Mouse (Mus musculus) neural tube, embryonic 15.5 days (tissue): ENCODE measurements around the gene Hells. TPM values are rescaled to one million over a fixed set of nuclear protein-coding genes. Genes with fewer than 3 reads are reported as not detected.

Experiments
- ATAC-seq: fragments of 200-750 bp; cut with Nextera tagmentation; 2 replicates; pipeline ENCODE4 v1.8.0; 2017; ENCODE audit warnings: mild to moderate bottlenecking, moderate TSS enrichment, moderate library complexity; ENCODE audit not compliant: low FRiP score
- H3K27ac ChIP-seq: fragments of 300-500 bp; sonication (generic); replicated peaks from 2 replicates; pipeline ENCODE4 v1.5.1; 2015; ENCODE audit warnings: mild to moderate bottlenecking, inconsistent platforms
- H3K27me3 ChIP-seq: fragments of 300-500 bp; sonication (generic); replicated peaks from 2 replicates; pipeline ENCODE4 v1.6.1; 2015; ENCODE audit warnings: inconsistent platforms
- H3K36me3 ChIP-seq: fragments of 300-500 bp; sonication (generic); 2 replicates; pipeline ENCODE4 v1.6.1; 2015; ENCODE audit warnings: inconsistent platforms
- H3K4me1 ChIP-seq: fragments of 300-500 bp; sonication (generic); 2 replicates; pipeline ENCODE4 v1.6.1; 2015; ENCODE audit warnings: inconsistent platforms
- H3K4me2 ChIP-seq: fragments of 300-500 bp; sonication (generic); 2 replicates; pipeline ENCODE4 v1.6.1; 2015; ENCODE audit warnings: inconsistent platforms, mild to moderate bottlenecking, moderate library complexity
- H3K4me3 ChIP-seq: fragments of 300-500 bp; sonication (generic); replicated peaks from 2 replicates; pipeline ENCODE4 v1.5.1; 2015; ENCODE audit warnings: mild to moderate bottlenecking, inconsistent platforms
- H3K9ac ChIP-seq: fragments of 300-500 bp; sonication (generic); replicated peaks from 2 replicates; pipeline ENCODE4 v1.6.1; 2015; ENCODE audit warnings: mild to moderate bottlenecking, inconsistent platforms
- H3K9me3 ChIP-seq: fragments of 300-500 bp; sonication (generic); replicated peaks from 2 replicates; pipeline ENCODE4 v1.6.1; 2016; ENCODE audit warnings: inconsistent platforms
- WGBS: fragments of 180-500 bp; shearing (Covaris S2); methylation state at CpG from one replicate; pipeline ENCODE4 v1.1.7; 2015; ENCODE audit warnings: mixed read lengths; 5-methylcytosine and 5-hydroxymethylcytosine counted together
- polyA plus RNA-seq: library from polyadenylated mRNA; unstranded; fragments of >200 nt; fragmentation: Nextera tagmentation; extraction: Ambion mirVana; gene quantifications from 2 replicates; pipeline ENCODE4 v1.2.1, GENCODE M21; 2015

Gene Hells
- 7.7 and 18.7 TPM in 2 replicates for polyA plus RNA-seq

- H3K4me3 ChIP-seq: peak within 1 kb of the TSS; percentile 90
- H3K27me3 ChIP-seq: no peaks in the 10 kb centered on the region
- ATAC-seq: peak; percentile 95
- H3K36me3 ChIP-seq: no peaks in the 10 kb centered on the region
- peak within 1 kb of the TSS; percentile 99 for H3K4me2 ChIP-seq
- peak within 1 kb of the TSS; percentile 77 for H3K9ac ChIP-seq
- peaks cover 7% of the 10 kb centered on the region for H3K4me1 ChIP-seq
- peak within 1 kb of the TSS; percentile 74 for H3K27ac ChIP-seq
- WGBS: under 1% methylated on average over 72 of the region's 76 CpGs
- no peaks in the 10 kb centered on the region for H3K9me3 ChIP-seq
Measured at GRCm38 (mm10) chr19:38930788-38931565, at the start of gene Hells. Gene Hells (plus strand): TSS chr19:38930915.

- peak overlapping the region; percentile 23; the same call in 1 of the 2 replicates for H3K27ac ChIP-seq
- ATAC-seq: peak; percentile 73; the same call in 1 of the 2 replicates
- no peak overlapping the region for H3K9ac ChIP-seq
- WGBS: 61% methylated on average over 12 of the region's 12 CpGs
- H3K27me3 ChIP-seq: no peaks in the 10 kb centered on the region
- no peaks in the 10 kb centered on the region for H3K36me3 ChIP-seq
- no peak overlapping the region for H3K4me3 ChIP-seq
- no peak overlapping the region for H3K4me2 ChIP-seq
- H3K4me1 ChIP-seq: no peaks in the 10 kb centered on the region
- H3K9me3 ChIP-seq: no peaks in the 10 kb centered on the region
Measured at GRCm38 (mm10) chr19:38901146-38902135, 29.3 kb upstream of the Hells start.

- ATAC-seq: no peak
- Histone ChIP-seq H3K4me1 (no peaks in the 10 kb centered on the region), H3K9ac (no peak overlapping the region), H3K27me3 (no peaks in the 10 kb centered on the region), H3K36me3 (no peaks in the 10 kb centered on the region), H3K27ac (no peak overlapping the region), H3K4me3 (no peak overlapping the region), H3K4me2 (no peak overlapping the region), H3K9me3 (no peaks in the 10 kb centered on the region)
- 94% methylated on average over 5 of the region's 5 CpGs for WGBS
Measured at GRCm38 (mm10) chr19:38902501-38902900, 28.2 kb upstream of the Hells start.

GRCm38 (mm10) chr19:38913786-38914185 is 16.9 kb upstream of the Hells start:
- H3K27ac ChIP-seq: no peak overlapping the region
- ATAC-seq: no peak
- H3K4me1 ChIP-seq: no peaks in the 10 kb centered on the region
- H3K9me3 ChIP-seq: no peaks in the 10 kb centered on the region
- H3K27me3 ChIP-seq: no peaks in the 10 kb centered on the region
- H3K4me2 ChIP-seq: no peak overlapping the region
- no peak overlapping the region for H3K9ac ChIP-seq
- WGBS: 94% methylated on average over 9 of the region's 9 CpGs
- no peak overlapping the region for H3K4me3 ChIP-seq
- peaks cover 32% of the 10 kb centered on the region for H3K36me3 ChIP-seq

DNA sequence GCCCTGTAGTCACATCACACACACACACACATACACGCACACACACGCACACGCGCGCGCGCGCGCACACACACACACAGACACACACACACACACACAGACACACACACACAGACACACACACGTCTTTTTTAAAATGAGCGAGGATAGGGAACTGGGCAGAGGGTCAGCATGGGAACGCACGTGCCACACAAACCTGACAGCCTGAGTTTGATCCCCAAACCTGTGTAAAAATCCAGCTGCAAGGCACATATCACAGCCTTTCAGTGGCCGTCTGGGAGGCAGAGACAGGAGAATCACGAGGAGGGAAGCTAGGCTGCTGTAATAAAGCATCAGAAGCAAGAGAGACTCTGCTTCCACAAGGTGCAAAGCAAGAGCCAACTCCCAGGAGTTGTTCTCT is 15.8 kb upstream of the Hells start:
- no peak overlapping the region for H3K27ac ChIP-seq
- H3K9ac ChIP-seq: no peak overlapping the region
- H3K4me2 ChIP-seq: no peak overlapping the region
- ATAC-seq: no peak
- 92% methylated on average over 15 of the region's 15 CpGs for WGBS
- no peaks in the 10 kb centered on the region for H3K9me3 ChIP-seq
- no peaks in the 10 kb centered on the region for H3K4me1 ChIP-seq
- peaks cover 36% of the 10 kb centered on the region for H3K36me3 ChIP-seq
- H3K27me3 ChIP-seq: no peaks in the 10 kb centered on the region
- no peak overlapping the region for H3K4me3 ChIP-seq

- H3K9me3 ChIP-seq: no peaks in the 10 kb centered on the region
- H3K36me3 ChIP-seq: peaks cover 39% of the 10 kb centered on the region
- WGBS: 57% methylated on average over 3 of the region's 3 CpGs
- no peak overlapping the region for H3K27ac ChIP-seq
- H3K4me1 ChIP-seq: no peaks in the 10 kb centered on the region
- H3K27me3 ChIP-seq: no peaks in the 10 kb centered on the region
- no peak for ATAC-seq
- no peak overlapping the region for H3K9ac ChIP-seq
- H3K4me3 ChIP-seq: no peak overlapping the region
- H3K4me2 ChIP-seq: no peak overlapping the region
Measured at GRCm38 (mm10) chr19:38915677-38916076, 15.0 kb upstream of the Hells start.

DNA sequence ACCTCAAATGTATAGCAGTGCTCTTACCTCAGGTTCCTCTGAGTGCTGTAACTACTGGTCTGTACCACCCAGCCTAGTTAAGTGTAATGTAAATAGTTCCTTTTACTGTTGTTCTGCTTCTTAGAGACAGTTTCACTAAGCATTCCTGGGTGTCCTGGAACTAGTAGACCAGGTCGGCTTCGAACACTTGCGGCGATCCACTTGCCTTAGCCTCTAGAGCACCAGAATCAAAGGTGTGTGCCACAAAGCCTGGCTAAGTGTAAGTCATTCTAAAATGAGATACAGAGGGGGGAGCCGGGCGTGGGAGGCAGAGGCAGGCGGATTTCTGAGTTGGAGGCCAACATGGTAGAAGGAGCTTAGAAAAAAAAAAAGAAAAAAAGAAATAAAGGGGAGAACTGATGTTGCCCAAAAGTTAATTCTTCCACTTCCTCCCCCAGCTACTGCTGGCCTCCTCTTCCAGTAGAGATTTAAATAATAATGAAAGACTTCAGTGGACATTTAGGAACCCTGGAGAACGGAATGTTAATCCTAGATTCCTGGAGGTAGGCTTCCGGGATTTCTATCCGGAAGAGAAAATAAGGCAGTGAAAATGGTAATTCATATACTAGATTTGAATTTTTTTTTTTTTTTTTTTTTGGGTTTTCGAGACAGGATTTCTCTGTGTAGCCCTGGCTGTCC is 2.1 kb upstream of the Hells start:
- H3K4me2 ChIP-seq: no peak overlapping the region
- no peaks in the 10 kb centered on the region for H3K27me3 ChIP-seq
- no peaks in the 10 kb centered on the region for H3K36me3 ChIP-seq
- 96% methylated on average over 10 of the region's 11 CpGs for WGBS
- no peak overlapping the region for H3K4me3 ChIP-seq
- ATAC-seq: no peak
- no peak overlapping the region for H3K27ac ChIP-seq
- no peak overlapping the region for H3K9ac ChIP-seq
- H3K9me3 ChIP-seq: no peaks in the 10 kb centered on the region
- peaks cover 7% of the 10 kb centered on the region for H3K4me1 ChIP-seq

- 70% methylated on average over 13 of the region's 13 CpGs for WGBS
- H3K4me1 ChIP-seq: peaks cover 7% of the 10 kb centered on the region
- no peaks in the 10 kb centered on the region for H3K36me3 ChIP-seq
- peak overlapping the region; percentile 99 for H3K4me2 ChIP-seq
- no peaks in the 10 kb centered on the region for H3K27me3 ChIP-seq
- peak overlapping the region; percentile 90 for H3K4me3 ChIP-seq
- peak overlapping the region; percentile 77; the same call in 1 of the 2 replicates for H3K9ac ChIP-seq
- no peak for ATAC-seq
- H3K27ac ChIP-seq: no peak overlapping the region
- H3K9me3 ChIP-seq: no peaks in the 10 kb centered on the region
Measured at GRCm38 (mm10) chr19:38929471-38930251, 1.1 kb upstream of the Hells start.

DNA sequence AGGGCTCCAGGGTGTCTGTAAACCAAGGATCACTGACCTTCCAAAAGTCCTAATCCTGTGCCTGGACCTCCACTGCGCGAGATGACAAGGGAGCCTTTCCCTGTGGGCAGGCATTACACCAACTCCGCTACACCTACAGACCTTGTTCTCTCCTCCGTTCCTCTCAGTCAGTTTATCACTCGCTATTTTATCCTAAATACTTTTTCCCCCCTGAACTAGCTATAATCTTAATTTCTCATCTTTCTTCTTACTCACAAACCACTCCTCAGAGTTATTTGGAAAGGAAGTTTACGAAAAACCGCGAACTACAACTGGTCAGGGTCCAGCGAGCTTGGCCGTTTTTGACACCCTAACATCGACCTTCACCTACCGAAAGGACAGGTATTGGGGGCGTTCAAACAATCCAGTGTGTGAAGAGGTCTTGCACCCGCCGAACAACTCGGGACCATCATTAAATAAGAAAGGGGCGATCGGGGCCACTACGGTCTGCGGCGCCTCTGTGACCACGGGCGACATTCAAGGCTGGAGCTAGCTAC is 395 bp upstream of the Hells start:
- H3K4me3 ChIP-seq: peak overlapping the region; percentile 90
- H3K9ac ChIP-seq: peak overlapping the region; percentile 77
- ATAC-seq: peak; percentile 58
- H3K4me2 ChIP-seq: peak overlapping the region; percentile 99
- peak overlapping the region; percentile 74 for H3K27ac ChIP-seq
- no peaks in the 10 kb centered on the region for H3K27me3 ChIP-seq
- 3% methylated on average over 23 of the region's 23 CpGs for WGBS
- H3K9me3 ChIP-seq: no peaks in the 10 kb centered on the region
- no peaks in the 10 kb centered on the region for H3K36me3 ChIP-seq
- H3K4me1 ChIP-seq: peaks cover 7% of the 10 kb centered on the region

- Histone ChIP-seq H3K4me2 (peak overlapping the region; percentile 99), H3K4me1 (peaks cover 7% of the 10 kb centered on the region), H3K4me3 (peak overlapping the region; percentile 90), H3K27ac (no peak overlapping the region), H3K9me3 (no peaks in the 10 kb centered on the region), H3K9ac (peak overlapping the region; percentile 77), H3K27me3 (no peaks in the 10 kb centered on the region), H3K36me3 (no peaks in the 10 kb centered on the region)
- 1% methylated on average over 6 of the region's 6 CpGs for WGBS
- no peak for ATAC-seq
Measured at GRCm38 (mm10) chr19:38931566-38931890, 813 bp downstream of the Hells start.
